Mouse (Mus musculus): ENCODE results near the gene Sppl2b. TPM values are rescaled to one million over a fixed set of nuclear protein-coding genes. Genes with fewer than 3 reads are reported as not detected.
A peak's percentile ranks its signal among the peaks of the same experiment; 100 is the strongest.

Sppl2b gene
- polyA plus RNA-seq, 1 experiment, result 58.2 TPM

DNA sequence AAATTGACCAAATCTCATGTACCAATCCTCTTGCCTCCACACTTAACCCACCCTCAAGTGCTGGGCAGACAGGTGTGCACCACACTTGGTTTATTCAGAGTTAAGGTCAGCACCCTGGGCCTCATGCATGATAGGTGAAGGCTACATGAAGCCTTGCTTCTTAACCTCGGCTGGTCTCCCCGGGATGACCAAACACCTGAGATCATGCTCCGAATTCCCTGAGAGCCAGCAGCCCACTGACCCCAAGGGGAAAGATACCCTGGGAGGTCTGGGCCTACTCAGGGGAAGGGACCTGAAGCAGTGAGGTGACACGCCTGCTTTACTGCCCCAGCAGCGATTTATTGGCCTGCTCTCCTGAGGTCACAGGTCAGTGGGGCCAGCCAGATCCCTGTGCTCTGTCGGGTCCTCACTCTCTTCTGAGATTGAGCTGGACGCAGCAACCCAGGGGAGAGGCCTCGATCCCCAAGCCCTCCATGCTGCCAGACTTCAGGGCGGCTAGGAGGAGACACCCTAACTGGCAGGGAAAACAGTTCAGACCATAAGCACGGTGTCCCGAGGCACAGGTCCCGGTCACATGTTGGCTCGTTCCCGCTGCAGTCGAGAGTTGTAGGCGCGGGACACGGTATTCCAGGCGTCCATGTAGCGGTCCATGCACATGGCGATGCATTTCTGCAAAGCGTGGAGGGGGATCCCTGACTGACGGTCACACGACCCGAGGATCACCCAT, 44.7 kb downstream of the Sppl2b start:
- Histone ChIP-seq H3K27me3 (replicated peaks; ENCODE audit: control insufficient read depth, insufficient read depth, low read length) (no peaks in the 10 kb centered on the region), H3K4me1 (ENCODE audit: control insufficient read depth, insufficient read depth, low read length) (peaks cover 7% of the 10 kb centered on the region; the same call in 1 of the 2 replicates), H3K36me3 (ENCODE audit: control insufficient read depth, insufficient read depth, low read length) (no peaks in the 10 kb centered on the region), H3K27ac (ENCODE audit: insufficient read depth, low read depth, low read length) (no peak overlapping the region), H3K4me3 (ENCODE audit: insufficient read depth, low read depth, low read length) (peak overlapping the region; percentile 73)
- TF ChIP-seq CTCF (conservative IDR thresholded peaks at IDR 0.05; ENCODE audit: insufficient read depth, insufficient read length, low read depth, low read length), result no peak
- no peak for TF ChIP-seq POLR2A (IDR thresholded peaks at IDR 0.05; ENCODE audit: low read depth, low read length)
- DNase-seq, result no peak
- 7% methylated on average over 25 of the region's 25 CpGs for WGBS

DNA sequence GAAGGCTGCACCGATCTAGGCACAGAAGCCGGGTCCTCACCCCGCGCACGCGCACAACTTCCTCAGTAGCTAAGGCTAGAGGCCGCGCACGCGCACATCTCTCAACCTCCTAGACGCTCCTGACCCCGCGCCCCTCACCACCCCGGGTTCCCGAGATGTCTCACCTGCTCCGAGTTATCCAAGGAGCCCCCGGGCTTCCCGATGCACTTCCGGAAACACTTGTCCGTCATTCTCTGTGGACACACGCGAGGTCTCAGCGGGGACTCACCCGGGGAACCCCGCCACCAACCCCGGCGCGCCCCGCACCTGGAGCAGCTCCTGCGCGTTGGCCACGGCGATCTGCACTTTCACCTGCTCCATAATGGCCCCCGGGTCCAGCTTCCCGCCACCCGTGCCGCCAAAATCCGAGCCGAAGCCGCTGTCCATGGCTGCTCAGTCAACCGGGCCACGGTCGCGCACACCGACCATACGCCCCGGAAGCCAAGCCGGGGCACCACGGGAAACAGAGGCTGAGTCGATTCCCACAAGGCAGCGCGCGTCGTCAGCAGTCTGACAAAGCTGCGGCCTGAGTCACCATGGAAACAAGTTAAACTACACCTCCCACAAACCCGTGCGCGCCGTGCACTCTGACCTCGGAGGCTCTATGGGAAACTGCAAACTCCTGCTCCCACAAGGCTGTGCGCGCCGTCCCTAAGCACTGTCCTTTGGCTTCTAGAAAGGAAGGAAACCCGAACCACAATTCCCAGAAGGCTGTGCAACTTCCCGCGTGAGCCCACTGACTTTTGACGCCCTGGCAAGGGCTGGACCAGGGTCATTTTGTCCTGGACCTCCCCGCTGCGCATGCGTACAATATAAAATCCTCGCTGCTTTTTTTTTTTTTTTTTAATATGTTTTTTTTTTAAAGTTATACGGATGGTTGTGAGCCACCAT, 45.5 kb downstream of the Sppl2b start, which contains the start of gene Timm13:
Gene Timm13 (minus strand): TSS at position 652 of the 930 bp plus-strand sequence.
- no peaks in the 10 kb centered on the region for H3K36me3 ChIP-seq (ENCODE audit: control insufficient read depth, insufficient read depth, low read length)
- DNase-seq, result peak; percentile 100
- H3K27me3 ChIP-seq (replicated peaks; ENCODE audit: control insufficient read depth, insufficient read depth, low read length), result no peaks in the 10 kb centered on the region
- TF ChIP-seq CTCF (conservative IDR thresholded peaks at IDR 0.05; ENCODE audit: insufficient read depth, insufficient read length, low read depth, low read length) (no peak), POLR2A (IDR thresholded peaks at IDR 0.05; ENCODE audit: low read depth, low read length) (peak; percentile 42)
- H3K27ac ChIP-seq (ENCODE audit: insufficient read depth, low read depth, low read length), result peak within 1 kb of the TSS; percentile 77
- H3K4me3 ChIP-seq (ENCODE audit: insufficient read depth, low read depth, low read length), result peak within 1 kb of the TSS; percentile 73
- H3K4me1 ChIP-seq (ENCODE audit: control insufficient read depth, insufficient read depth, low read length), result peaks cover 7% of the 10 kb centered on the region; the same call in 1 of the 2 replicates
- WGBS, result under 1% methylated on average over 72 of the region's 72 CpGs

DNA sequence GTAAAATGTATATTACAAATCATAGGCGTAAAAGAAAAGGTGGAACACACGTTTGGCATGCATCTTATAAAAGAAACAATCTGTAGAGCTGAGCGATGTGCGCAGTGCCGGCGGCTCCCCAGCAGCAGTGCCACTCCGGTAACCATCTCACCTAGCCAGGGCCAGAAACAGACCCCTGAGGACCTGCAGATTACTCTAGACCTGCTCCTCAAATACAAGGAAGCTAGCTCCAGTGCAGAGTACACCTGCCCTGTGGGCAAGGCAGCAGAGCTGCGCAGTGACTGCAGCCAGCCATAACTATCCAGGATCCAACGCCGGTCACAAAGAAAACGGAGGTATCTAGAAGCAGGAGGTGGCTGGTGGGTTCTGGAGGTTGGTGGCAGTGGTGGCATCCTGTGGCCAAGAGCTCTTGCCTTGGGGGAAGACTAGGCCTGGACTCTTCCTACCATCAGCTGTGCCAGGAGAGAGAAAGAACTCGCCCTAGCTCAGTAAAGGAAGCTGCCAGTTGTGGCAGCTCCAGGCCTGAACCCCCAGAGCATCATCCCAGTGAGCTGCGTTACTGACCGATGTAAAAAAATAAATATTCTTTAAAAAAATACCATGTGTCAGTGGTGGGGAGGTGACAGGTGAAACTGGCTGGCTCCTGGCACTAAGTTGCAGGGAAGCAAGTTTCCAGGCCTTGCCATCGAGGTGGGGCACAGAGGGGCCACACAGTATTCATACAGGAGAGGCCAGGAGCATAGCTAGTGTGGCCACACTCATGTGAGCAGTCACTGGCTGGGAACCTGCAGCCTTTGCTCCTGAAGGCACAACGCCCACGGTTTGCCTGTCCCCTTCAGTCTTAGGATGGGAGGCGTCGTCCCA, 46.6 kb downstream of the Sppl2b start:
- Histone ChIP-seq H3K27ac (ENCODE audit: insufficient read depth, low read depth, low read length) (peak overlapping the region; percentile 48), H3K4me1 (ENCODE audit: control insufficient read depth, insufficient read depth, low read length) (peaks cover 7% of the 10 kb centered on the region; the same call in 1 of the 2 replicates), H3K4me3 (ENCODE audit: insufficient read depth, low read depth, low read length) (no peak overlapping the region), H3K36me3 (ENCODE audit: control insufficient read depth, insufficient read depth, low read length) (no peaks in the 10 kb centered on the region), H3K27me3 (replicated peaks; ENCODE audit: control insufficient read depth, insufficient read depth, low read length) (no peaks in the 10 kb centered on the region)
- 89% methylated on average over 19 of the region's 19 CpGs for WGBS
- DNase-seq, result no peak
- TF ChIP-seq POLR2A (IDR thresholded peaks at IDR 0.05; ENCODE audit: low read depth, low read length) (no peak), CTCF (conservative IDR thresholded peaks at IDR 0.05; ENCODE audit: insufficient read depth, insufficient read length, low read depth, low read length) (no peak)

DNA sequence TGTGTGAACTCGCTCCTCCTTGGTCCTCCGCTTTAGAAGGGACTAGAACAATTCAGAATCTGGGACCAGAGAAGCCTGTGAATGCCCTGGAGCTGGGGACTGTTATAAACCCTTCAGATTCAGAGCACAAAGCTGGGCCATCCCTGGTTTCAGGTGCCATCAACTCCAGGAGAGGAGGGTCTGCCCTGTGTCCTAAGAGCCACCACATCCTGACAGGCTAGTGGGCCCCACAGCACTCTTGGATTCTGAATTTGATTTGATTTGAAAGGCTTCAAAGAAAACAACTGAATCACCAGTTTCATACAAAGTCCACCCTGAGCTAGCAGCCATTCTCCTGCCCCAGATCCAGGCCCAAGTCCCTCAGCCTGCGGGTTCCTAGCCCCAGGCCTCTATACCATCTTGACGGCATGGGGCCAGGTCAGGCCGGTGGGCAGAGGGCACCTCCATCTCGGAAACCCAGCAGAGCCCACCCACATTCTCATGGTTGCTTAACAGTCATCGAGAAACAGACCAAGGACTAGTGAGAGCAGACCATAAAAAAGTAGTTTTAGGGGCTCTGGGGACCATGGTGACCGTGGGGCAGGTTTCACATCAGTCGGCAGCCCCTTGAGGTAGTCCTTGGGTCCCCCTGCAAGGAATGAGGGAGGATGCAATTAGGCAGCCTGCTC, 47.3 kb downstream of the Sppl2b start:
- Histone ChIP-seq H3K27me3 (replicated peaks; ENCODE audit: control insufficient read depth, insufficient read depth, low read length) (no peaks in the 10 kb centered on the region), H3K27ac (ENCODE audit: insufficient read depth, low read depth, low read length) (no peak overlapping the region), H3K36me3 (ENCODE audit: control insufficient read depth, insufficient read depth, low read length) (no peaks in the 10 kb centered on the region), H3K4me3 (ENCODE audit: insufficient read depth, low read depth, low read length) (no peak overlapping the region), H3K4me1 (ENCODE audit: control insufficient read depth, insufficient read depth, low read length) (peaks cover 7% of the 10 kb centered on the region; the same call in 1 of the 2 replicates)
- TF ChIP-seq CTCF (conservative IDR thresholded peaks at IDR 0.05; ENCODE audit: insufficient read depth, insufficient read length, low read depth, low read length) (no peak), POLR2A (IDR thresholded peaks at IDR 0.05; ENCODE audit: low read depth, low read length) (no peak)
- WGBS, result 93% methylated on average over 9 of the region's 9 CpGs
- no peak for DNase-seq

GRCm38 (mm10) chr10:80903282-80903681, 48.2 kb downstream of the Sppl2b start:
- no peaks in the 10 kb centered on the region for H3K36me3 ChIP-seq (ENCODE audit: control insufficient read depth, insufficient read depth, low read length)
- H3K27ac ChIP-seq (ENCODE audit: insufficient read depth, low read depth, low read length), result no peak overlapping the region
- no peak for TF ChIP-seq CTCF (conservative IDR thresholded peaks at IDR 0.05; ENCODE audit: insufficient read depth, insufficient read length, low read depth, low read length)
- TF ChIP-seq POLR2A (IDR thresholded peaks at IDR 0.05; ENCODE audit: low read depth, low read length), result no peak
- no peaks in the 10 kb centered on the region for H3K27me3 ChIP-seq (replicated peaks; ENCODE audit: control insufficient read depth, insufficient read depth, low read length)
- 93% methylated on average over 10 of the region's 10 CpGs for WGBS
- no peak overlapping the region for H3K4me3 ChIP-seq (ENCODE audit: insufficient read depth, low read depth, low read length)
- H3K4me1 ChIP-seq (ENCODE audit: control insufficient read depth, insufficient read depth, low read length), result peaks cover 7% of the 10 kb centered on the region; the same call in 1 of the 2 replicates
- no peak for DNase-seq
